Mouse (Mus musculus) heart, embryonic 14.5 days (tissue): ENCODE data around the gene Zfp36l1. TPM values are rescaled to one million over a fixed set of nuclear protein-coding genes. Genes with fewer than 3 reads are reported as not detected.
A peak's percentile ranks its signal among the peaks of the same experiment; 100 is the strongest.

Source experiments
- ATAC-seq: fragments of 200-750 bp; cut with Nextera tagmentation; 2 replicates; pipeline ENCODE4 v1.8.0; 2017; ENCODE audit warnings: low read depth, moderate TSS enrichment; ENCODE audit not compliant: insufficient number of reproducible peaks, insufficient read depth, low FRiP score
- H3K27ac ChIP-seq, 2 experiments: fragments of 200-500 bp in 1 of 2; fragments of 300-500 bp in 1 of 2; sonication (generic) in 1 of 2; replicated peaks in 1 of 2; 2 replicates each; pipeline ENCODE4 v1.5.1; 2012 to 2014; ENCODE audit warnings: low read depth in 2 of 2, low read length in 2 of 2, control low read depth in 1 of 2, mild to moderate bottlenecking in 1 of 2, mixed read lengths in 1 of 2; ENCODE audit not compliant: control insufficient read depth in 1 of 2, insufficient read depth in 1 of 2
- H3K27me3 ChIP-seq: fragments of 300-500 bp; sonication (generic); 2 replicates; pipeline ENCODE4 v1.6.1; 2014; ENCODE audit warnings: mild to moderate bottlenecking, low read length, control low read depth; ENCODE audit not compliant: control insufficient read depth, insufficient read depth
- H3K36me3 ChIP-seq: fragments of 300-500 bp; sonication (generic); 2 replicates; pipeline ENCODE4 v1.6.1; 2014; ENCODE audit warnings: mild to moderate bottlenecking, control low read depth, low read length, mixed read lengths; ENCODE audit not compliant: control insufficient read depth, insufficient read depth
- H3K4me1 ChIP-seq, 2 experiments: fragments of 200-500 bp in 1 of 2; fragments of 300-500 bp in 1 of 2; sonication (generic) in 1 of 2; 2 replicates each; pipeline ENCODE4 v1.6.1; 2012 to 2014; ENCODE audit warnings: low read length in 2 of 2, control low read depth in 1 of 2, mixed read lengths in 1 of 2; ENCODE audit not compliant: control insufficient read depth in 2 of 2, insufficient read depth in 2 of 2
- H3K4me2 ChIP-seq: fragments of 300-500 bp; sonication (generic); 2 replicates; pipeline ENCODE4 v1.6.1; 2014; ENCODE audit warnings: mild to moderate bottlenecking, low read length
- H3K4me3 ChIP-seq, 2 experiments: fragments of 200-500 bp in 1 of 2; fragments of 300-500 bp in 1 of 2; sonication (generic) in 1 of 2; 2 replicates each; pipeline ENCODE4 v1.5.1; 2012 to 2014; ENCODE audit warnings: low read length in 2 of 2, mild to moderate bottlenecking in 2 of 2, control low read depth in 1 of 2, low read depth in 1 of 2, moderate library complexity in 1 of 2; ENCODE audit not compliant: control insufficient read depth in 1 of 2, insufficient read depth in 1 of 2
- H3K9ac ChIP-seq: fragments of 300-500 bp; sonication (generic); 2 replicates; pipeline ENCODE4 v1.6.1; 2014; ENCODE audit warnings: mild to moderate bottlenecking, low read length
- H3K9me3 ChIP-seq: fragments of 300-500 bp; sonication (generic); 2 replicates; pipeline ENCODE4 v1.6.1; 2016; ENCODE audit warnings: low read length, control low read depth; ENCODE audit not compliant: control insufficient read depth
- WGBS: fragments of 180-500 bp; shearing (Covaris S2); extraction: QIAGEN DNeasy Blood & Tissue Kit; methylation state at CpG from one replicate; pipeline ENCODE4 v1.1.7; 2014; 5-methylcytosine and 5-hydroxymethylcytosine counted together
- polyA plus RNA-seq: library from polyadenylated mRNA; unstranded; fragments of >200 nt; fragmentation: Nextera tagmentation; extraction: Ambion mirVana; gene quantifications from 2 replicates; pipeline ENCODE4 v1.2.1, GENCODE M21; 2014

The Zfp36l1 gene
- polyA plus RNA-seq, 1 experiment from 2014 or later: 125 TPM

- ATAC-seq: no peak
- H3K4me3 ChIP-seq: no peak overlapping the region
- H3K27ac ChIP-seq: no peak overlapping the region
- no peak overlapping the region for H3K4me2 ChIP-seq
- peaks cover 0 to 8% of the 10 kb centered on the region in 2 experiments; a peak in 3 of 4 replicates for H3K4me1 ChIP-seq
- H3K9me3 ChIP-seq: 0 out of 2 replicates have a peak, but pooled peaks cover 4% of the 10 kb centered on the region
- WGBS: 86% methylated on average over 11 of the region's 11 CpGs
- no peaks in the 10 kb centered on the region for H3K36me3 ChIP-seq
- H3K27me3 ChIP-seq: no peaks in the 10 kb centered on the region
- no peak overlapping the region for H3K9ac ChIP-seq
These were observed 34.9 kb upstream of the Zfp36l1 start for GRCm38 (mm10) chr12:80147563-80148214.

GRCm38 (mm10) chr12:80146227-80147223 lies 33.7 kb upstream of the Zfp36l1 start:
- WGBS: 39% methylated on average over 21 of the region's 21 CpGs
- Histone ChIP-seq H3K9me3 (no peaks in the 10 kb centered on the region), H3K27ac (0 out of 4 replicates have a peak overlapping the region, but pooled peaks of 1 of the 2 experiments have one; percentile 6), H3K4me1 (peaks cover 0 to 8% of the 10 kb centered on the region in 2 experiments; a peak in 3 of 4 replicates), H3K36me3 (no peaks in the 10 kb centered on the region), H3K4me2 (no peak overlapping the region), H3K4me3 (no peak overlapping the region), H3K27me3 (no peaks in the 10 kb centered on the region), H3K9ac (no peak overlapping the region)
- ATAC-seq: no peak

GRCm38 (mm10) chr12:80145365-80145764 lies 32.6 kb upstream of the Zfp36l1 start:
- Histone ChIP-seq H3K27ac (no peak overlapping the region), H3K9me3 (no peaks in the 10 kb centered on the region), H3K9ac (no peak overlapping the region), H3K27me3 (no peaks in the 10 kb centered on the region), H3K4me3 (no peak overlapping the region), H3K36me3 (no peaks in the 10 kb centered on the region), H3K4me1 (peaks cover 0 to 8% of the 10 kb centered on the region in 2 experiments; a peak in 3 of 4 replicates), H3K4me2 (no peak overlapping the region)
- 83% methylated on average over 8 of the region's 8 CpGs for WGBS
- no peak for ATAC-seq

- Histone ChIP-seq H3K36me3 (no peaks in the 10 kb centered on the region), H3K9ac (no peak overlapping the region), H3K27me3 (no peaks in the 10 kb centered on the region), H3K4me3 (no peak overlapping the region), H3K4me1 (peaks cover 0 to 8% of the 10 kb centered on the region in 2 experiments; a peak in 3 of 4 replicates), H3K27ac (no peak overlapping the region), H3K9me3 (no peaks in the 10 kb centered on the region), H3K4me2 (no peak overlapping the region)
- ATAC-seq: no peak
- WGBS: 76% methylated on average over 3 of the region's 3 CpGs
These were observed 32.0 kb upstream of the Zfp36l1 start for GRCm38 (mm10) chr12:80144846-80145245.

- Histone ChIP-seq H3K9ac (no peak overlapping the region), H3K9me3 (no peaks in the 10 kb centered on the region), H3K36me3 (no peaks in the 10 kb centered on the region), H3K4me3 (no peak overlapping the region), H3K27me3 (no peaks in the 10 kb centered on the region), H3K4me1 (peaks cover 9 to 13% of the 10 kb centered on the region in 2 experiments), H3K4me2 (no peak overlapping the region), H3K27ac (no peak overlapping the region)
- ATAC-seq: no peak
- 21% methylated on average over 7 of the region's 7 CpGs for WGBS
These were observed 28.7 kb upstream of the Zfp36l1 start for GRCm38 (mm10) chr12:80141470-80141869.

- H3K9me3 ChIP-seq: no peaks in the 10 kb centered on the region
- H3K27me3 ChIP-seq: no peaks in the 10 kb centered on the region
- H3K4me3 ChIP-seq: no peak overlapping the region
- no peak overlapping the region for H3K4me2 ChIP-seq
- peaks cover 11 to 18% of the 10 kb centered on the region in 2 experiments for H3K4me1 ChIP-seq
- ATAC-seq: no peak
- no peak overlapping the region for H3K9ac ChIP-seq
- 73% methylated on average over 8 of the region's 8 CpGs for WGBS
- H3K36me3 ChIP-seq: no peaks in the 10 kb centered on the region
- no peak overlapping the region for H3K27ac ChIP-seq
These were observed 28.2 kb upstream of the Zfp36l1 start for GRCm38 (mm10) chr12:80141011-80141410.

- H3K4me3 ChIP-seq: no peak overlapping the region
- no peak overlapping the region for H3K27ac ChIP-seq
- 79% methylated on average over 1 of the region's 1 CpGs for WGBS
- no peak overlapping the region for H3K9ac ChIP-seq
- ATAC-seq: no peak
- no peaks in the 10 kb centered on the region for H3K36me3 ChIP-seq
- H3K4me1 ChIP-seq: peaks cover 20 to 24% of the 10 kb centered on the region in 2 experiments
- H3K4me2 ChIP-seq: no peak overlapping the region
- no peaks in the 10 kb centered on the region for H3K27me3 ChIP-seq
- no peaks in the 10 kb centered on the region for H3K9me3 ChIP-seq
These were observed 24.9 kb upstream of the Zfp36l1 start for GRCm38 (mm10) chr12:80137744-80138143.
